Mouse (Mus musculus) cerebellum, adult 2 months (tissue): ENCODE results near the gene Unc5b.

Experiments used
- CTCF ChIP-seq: fragments of 200-500 bp; IDR thresholded peaks from 2 replicates; pipeline ENCODE4 v1.5.1; 2011; ENCODE audit warnings: low read depth, mild to moderate bottlenecking, control low read depth, low read length, moderate library complexity, borderline replicate concordance; ENCODE audit not compliant: insufficient read depth
- POLR2A ChIP-seq: fragments of 200-500 bp; IDR thresholded peaks from 2 replicates; pipeline ENCODE4 v1.6.1; 2011; ENCODE audit warnings: low read length, control low read depth, borderline replicate concordance; ENCODE audit not compliant: insufficient read depth

- no peak for TF ChIP-seq POLR2A
- TF ChIP-seq CTCF = no peak
These were observed 47.8 kb downstream of the Unc5b start for GRCm38 (mm10) chr10:60783608-60784007.
